Comparison of ENCODE assay signal across 23 mouse cellular contexts in genomic region chr10:129023319-129023718, GRCm38 (mm10). TPM values are rescaled to one million over a fixed set of nuclear protein-coding genes. Genes with fewer than 3 reads are reported as not detected.
DNase-seq lines count a peak whose midpoint lies in the region; ATAC-seq and TF ChIP-seq lines count a peak whose summit lies in the region.
"Had no signal": no experiment of that assay in that cellular context is flagged by ENCODE, and none has a peak within 500 bp of the region (broad histone marks: within the 10 kb centered on the region; RNA-seq: fewer than 3 reads in every experiment).

No protein-coding gene starts in this region.

- H3K27ac ChIP-seq in forebrain, postnatal 0 days (ENCODE audit: low read depth, low read length) = no peak overlapping the region
- H3K27ac ChIP-seq in forebrain, embryonic 10.5 days = no peak overlapping the region
- no peak overlapping the region for H3K27ac ChIP-seq in limb, embryonic 11.5 days (replicated peaks; ENCODE audit: low read depth, low read length)
- no peak overlapping the region for H3K27ac ChIP-seq in limb, embryonic 10.5 days
- H3K27ac ChIP-seq: embryonic facial prominence, embryonic 13.5 days; heart, adult 2 months; kidney, postnatal 0 days; liver, embryonic 15.5 days had no signal

- no peak overlapping the region for H3K9ac ChIP-seq in forebrain, postnatal 0 days
- no peak overlapping the region for H3K9ac ChIP-seq in limb, embryonic 11.5 days (ENCODE audit: low read length)
- H3K9ac ChIP-seq: embryonic facial prominence, embryonic 13.5 days; liver, embryonic 15.5 days had no signal

- H3K27me3 ChIP-seq in forebrain, postnatal 0 days (ENCODE audit: insufficient read depth, low read length) = no peaks in the 10 kb centered on the region
- no peaks in the 10 kb centered on the region for H3K27me3 ChIP-seq in forebrain, embryonic 10.5 days (ENCODE audit: poor library complexity, severe bottlenecking)
- no peaks in the 10 kb centered on the region for H3K27me3 ChIP-seq in limb, embryonic 11.5 days (ENCODE audit: control insufficient read depth, insufficient read depth, low read length)
- no peaks in the 10 kb centered on the region for H3K27me3 ChIP-seq in limb, embryonic 10.5 days (ENCODE audit: low read depth, poor library complexity, severe bottlenecking)
- H3K27me3 ChIP-seq: embryonic facial prominence, embryonic 13.5 days; liver, embryonic 15.5 days had no signal

- no peaks in the 10 kb centered on the region for H3K36me3 ChIP-seq in forebrain, postnatal 0 days (ENCODE audit: insufficient read depth)
- no peaks in the 10 kb centered on the region for H3K36me3 ChIP-seq in forebrain, embryonic 10.5 days (replicated peaks)
- H3K36me3 ChIP-seq in limb, embryonic 11.5 days (ENCODE audit: control insufficient read depth, insufficient read depth, low read length) = no peaks in the 10 kb centered on the region
- no peaks in the 10 kb centered on the region for H3K36me3 ChIP-seq in limb, embryonic 10.5 days
- H3K36me3 ChIP-seq: embryonic facial prominence, embryonic 13.5 days; liver, embryonic 15.5 days had no signal

- peak; percentile 10; the same call in 1 of the 2 replicates for TF ChIP-seq CTCF in forebrain, postnatal 0 days (IDR thresholded peaks at IDR 0.05; ENCODE audit: low read depth)

- no peak overlapping the region for H3K4me2 ChIP-seq in forebrain, postnatal 0 days (ENCODE audit: low read depth)
- H3K4me2 ChIP-seq in limb, embryonic 11.5 days (ENCODE audit: low read depth, severe bottlenecking) = no peak overlapping the region
- H3K4me2 ChIP-seq: embryonic facial prominence, embryonic 13.5 days; liver, embryonic 15.5 days had no signal

- no peak for ATAC-seq in forebrain, postnatal 0 days
- no peak for ATAC-seq in limb, embryonic 11.5 days (ENCODE audit: insufficient number of reproducible peaks, low FRiP score, low TSS enrichment, low read depth)
- ATAC-seq: activated CD4-positive, CD25-positive, alpha-beta regulatory T cell, adult 4 months; hindbrain, embryonic 16.5 days had no signal

- no peaks in the 10 kb centered on the region for H3K9me3 ChIP-seq in forebrain, postnatal 0 days (ENCODE audit: low read length)
- H3K9me3 ChIP-seq in forebrain, embryonic 10.5 days = no peaks in the 10 kb centered on the region
- H3K9me3 ChIP-seq in limb, embryonic 11.5 days (ENCODE audit: control insufficient read depth, low read length) = no peaks in the 10 kb centered on the region
- H3K9me3 ChIP-seq in limb, embryonic 10.5 days (replicated peaks) = no peaks in the 10 kb centered on the region
- H3K9me3 ChIP-seq: embryonic facial prominence, embryonic 13.5 days; liver, embryonic 15.5 days had no signal

- H3K4me3 ChIP-seq in forebrain, postnatal 0 days (ENCODE audit: low read depth, low read length) = no peak overlapping the region
- no peak overlapping the region for H3K4me3 ChIP-seq in forebrain, embryonic 10.5 days
- no peak overlapping the region for H3K4me3 ChIP-seq in limb, embryonic 11.5 days (ENCODE audit: low read depth, low read length)
- no peak overlapping the region for H3K4me3 ChIP-seq in limb, embryonic 10.5 days
- H3K4me3 ChIP-seq: embryonic facial prominence, embryonic 13.5 days; heart, adult 2 months; liver, embryonic 15.5 days had no signal

- H3K4me1 ChIP-seq in forebrain, postnatal 0 days (ENCODE audit: insufficient read depth) = no peaks in the 10 kb centered on the region
- no peaks in the 10 kb centered on the region for H3K4me1 ChIP-seq in forebrain, embryonic 10.5 days
- no peaks in the 10 kb centered on the region for H3K4me1 ChIP-seq in limb, embryonic 11.5 days (ENCODE audit: control insufficient read depth, insufficient read depth, low read length)
- H3K4me1 ChIP-seq in limb, embryonic 10.5 days = no peaks in the 10 kb centered on the region
- H3K4me1 ChIP-seq: embryonic facial prominence, embryonic 13.5 days; liver, embryonic 15.5 days had no signal

- no peak for DNase-seq in forebrain, postnatal 0 days
- DNase-seq in forebrain, embryonic 10.5 days (ENCODE audit: extremely low spot score, low spot score) = no peak
- DNase-seq in limb, embryonic 11.5 days (ENCODE audit: low spot score) = peak; percentile 16
- DNase-seq in limb, embryonic 10.5 days (ENCODE audit: low spot score) = no peak
- peak; percentile 28 for DNase-seq in 416B (ENCODE audit: low read depth)
- DNase-seq in brain, adult 2 months (ENCODE audit: low read depth, low spot score) = peak; percentile 3
- DNase-seq in cerebellum, adult 18-20 months = no peak
- no peak for DNase-seq in urinary bladder, postnatal 14 days (ENCODE audit: low spot score)
- DNase-seq: adrenal gland, postnatal 25 days; cerebellum, postnatal 25 days; gastrocnemius, postnatal 10 days; heart, adult 2 months; lung, postnatal 14 days; right cerebral cortex, postnatal 25 days had no signal

RNA-seq across cellular contexts. Expression of gene Olfr763, which starts 12.7 kb away (rescaled TPM):
- not detected in 2 replicates for total RNA-seq in forebrain, postnatal 0 days (2014; rRNA removed)
- polyA plus RNA-seq in forebrain, postnatal 0 days (2015; fragmentation: Nextera tagmentation; extraction: Ambion mirVana) = not detected in 2 replicates
- not detected in 2 replicates for polyA plus RNA-seq in forebrain, embryonic 10.5 days (2016; fragmentation: Nextera tagmentation; extraction: Ambion mirVana)
- not detected in 2 replicates for polyA plus RNA-seq in limb, embryonic 11.5 days (2014; fragmentation: Nextera tagmentation; extraction: Ambion mirVana)
- not detected in 2 replicates for polyA plus RNA-seq in limb, embryonic 10.5 days (2016; fragmentation: Nextera tagmentation; extraction: Ambion mirVana)
- total RNA-seq: adrenal gland, postnatal 25 days; gastrocnemius, postnatal 10 days; heart, adult 2 months; layer of hippocampus, postnatal 10 days; left cerebral cortex, postnatal 14 days had no signal
- polyA plus RNA-seq: activated CD4-positive, CD25-positive, alpha-beta regulatory T cell, adult 4 months; embryonic facial prominence, embryonic 13.5 days; heart, adult 2 months; heart, embryonic 16.5 days; hindbrain, embryonic 16.5 days; kidney, postnatal 0 days; liver, embryonic 15.5 days; neural tube, embryonic 11.5 days had no signal

RNA-seq across cellular contexts. Expression of gene Olfr764-ps1, which starts 16.4 kb away (rescaled TPM):
- not detected in 2 replicates for total RNA-seq in forebrain, postnatal 0 days (2014; rRNA removed)
- not detected in 2 replicates for polyA plus RNA-seq in forebrain, postnatal 0 days (2015; fragmentation: Nextera tagmentation; extraction: Ambion mirVana)
- polyA plus RNA-seq in forebrain, embryonic 10.5 days (2016; fragmentation: Nextera tagmentation; extraction: Ambion mirVana) = not detected in 2 replicates
- polyA plus RNA-seq in limb, embryonic 11.5 days (2014; fragmentation: Nextera tagmentation; extraction: Ambion mirVana) = not detected in 2 replicates
- polyA plus RNA-seq in limb, embryonic 10.5 days (2016; fragmentation: Nextera tagmentation; extraction: Ambion mirVana) = not detected in 2 replicates
- total RNA-seq: adrenal gland, postnatal 25 days; gastrocnemius, postnatal 10 days; heart, adult 2 months; layer of hippocampus, postnatal 10 days; left cerebral cortex, postnatal 14 days had no signal
- polyA plus RNA-seq: activated CD4-positive, CD25-positive, alpha-beta regulatory T cell, adult 4 months; embryonic facial prominence, embryonic 13.5 days; heart, adult 2 months; heart, embryonic 16.5 days; hindbrain, embryonic 16.5 days; kidney, postnatal 0 days; liver, embryonic 15.5 days; neural tube, embryonic 11.5 days had no signal

RNA-seq across cellular contexts. Expression of gene Olfr765, which starts 26.5 kb away (rescaled TPM):
- total RNA-seq in forebrain, postnatal 0 days (2014; rRNA removed) = not detected in 2 replicates
- polyA plus RNA-seq in forebrain, postnatal 0 days (2015; fragmentation: Nextera tagmentation; extraction: Ambion mirVana) = not detected in 2 replicates
- polyA plus RNA-seq in forebrain, embryonic 10.5 days (2016; fragmentation: Nextera tagmentation; extraction: Ambion mirVana) = not detected in 2 replicates
- polyA plus RNA-seq in limb, embryonic 11.5 days (2014; fragmentation: Nextera tagmentation; extraction: Ambion mirVana) = not detected in 2 replicates
- polyA plus RNA-seq in limb, embryonic 10.5 days (2016; fragmentation: Nextera tagmentation; extraction: Ambion mirVana) = not detected in 2 replicates
- total RNA-seq: adrenal gland, postnatal 25 days; gastrocnemius, postnatal 10 days; heart, adult 2 months; layer of hippocampus, postnatal 10 days; left cerebral cortex, postnatal 14 days had no signal
- polyA plus RNA-seq: activated CD4-positive, CD25-positive, alpha-beta regulatory T cell, adult 4 months; embryonic facial prominence, embryonic 13.5 days; heart, adult 2 months; heart, embryonic 16.5 days; hindbrain, embryonic 16.5 days; kidney, postnatal 0 days; liver, embryonic 15.5 days; neural tube, embryonic 11.5 days had no signal

RNA-seq across cellular contexts. Expression of gene Olfr9, which starts 34.1 kb away (rescaled TPM):
- not detected in 2 replicates for total RNA-seq in forebrain, postnatal 0 days (2014; rRNA removed)
- not detected in 2 replicates for polyA plus RNA-seq in forebrain, postnatal 0 days (2015; fragmentation: Nextera tagmentation; extraction: Ambion mirVana)
- not detected in 2 replicates for polyA plus RNA-seq in forebrain, embryonic 10.5 days (2016; fragmentation: Nextera tagmentation; extraction: Ambion mirVana)
- not detected in 2 replicates for polyA plus RNA-seq in limb, embryonic 11.5 days (2014; fragmentation: Nextera tagmentation; extraction: Ambion mirVana)
- not detected in 2 replicates for polyA plus RNA-seq in limb, embryonic 10.5 days (2016; fragmentation: Nextera tagmentation; extraction: Ambion mirVana)
- total RNA-seq: adrenal gland, postnatal 25 days; gastrocnemius, postnatal 10 days; heart, adult 2 months; layer of hippocampus, postnatal 10 days; left cerebral cortex, postnatal 14 days had no signal
- polyA plus RNA-seq: activated CD4-positive, CD25-positive, alpha-beta regulatory T cell, adult 4 months; embryonic facial prominence, embryonic 13.5 days; heart, adult 2 months; heart, embryonic 16.5 days; hindbrain, embryonic 16.5 days; kidney, postnatal 0 days; liver, embryonic 15.5 days; neural tube, embryonic 11.5 days had no signal

RNA-seq across cellular contexts. Expression of gene Olfr766-ps1, which starts 45.5 kb away (rescaled TPM):
- total RNA-seq in forebrain, postnatal 0 days (2014; rRNA removed) = not detected in 2 replicates
- polyA plus RNA-seq in forebrain, postnatal 0 days (2015; fragmentation: Nextera tagmentation; extraction: Ambion mirVana) = not detected in 2 replicates
- not detected in 2 replicates for polyA plus RNA-seq in forebrain, embryonic 10.5 days (2016; fragmentation: Nextera tagmentation; extraction: Ambion mirVana)
- not detected in 2 replicates for polyA plus RNA-seq in limb, embryonic 11.5 days (2014; fragmentation: Nextera tagmentation; extraction: Ambion mirVana)
- polyA plus RNA-seq in limb, embryonic 10.5 days (2016; fragmentation: Nextera tagmentation; extraction: Ambion mirVana) = not detected in 2 replicates
- total RNA-seq: adrenal gland, postnatal 25 days; gastrocnemius, postnatal 10 days; heart, adult 2 months; layer of hippocampus, postnatal 10 days; left cerebral cortex, postnatal 14 days had no signal
- polyA plus RNA-seq: activated CD4-positive, CD25-positive, alpha-beta regulatory T cell, adult 4 months; embryonic facial prominence, embryonic 13.5 days; heart, adult 2 months; heart, embryonic 16.5 days; hindbrain, embryonic 16.5 days; kidney, postnatal 0 days; liver, embryonic 15.5 days; neural tube, embryonic 11.5 days had no signal

Comparison
In these comparisons a context has a peak if more than half of its experiments do, and no peak if none do; other contexts are left out.
1. DNase-seq: peak in limb, embryonic 11.5 days (single experiment), 416B (single experiment) and brain, adult 2 months (single experiment); none in forebrain, postnatal 0 days (single experiment), forebrain, embryonic 10.5 days (single experiment), limb, embryonic 10.5 days (single experiment), cerebellum, adult 18-20 months (0 of 2) and urinary bladder, postnatal 14 days (single experiment).